Mouse (Mus musculus) urinary bladder, postnatal 4 days (tissue): ENCODE measurements around the gene Rai14.

ENCODE experiments used
- DNase-seq, 2 experiments: peaks; one replicate each; pipeline ENCODE4 v3.0.0; 2021 to 2022; ENCODE audit warnings: low spot score in 2 of 2

Rai14 gene

DNA sequence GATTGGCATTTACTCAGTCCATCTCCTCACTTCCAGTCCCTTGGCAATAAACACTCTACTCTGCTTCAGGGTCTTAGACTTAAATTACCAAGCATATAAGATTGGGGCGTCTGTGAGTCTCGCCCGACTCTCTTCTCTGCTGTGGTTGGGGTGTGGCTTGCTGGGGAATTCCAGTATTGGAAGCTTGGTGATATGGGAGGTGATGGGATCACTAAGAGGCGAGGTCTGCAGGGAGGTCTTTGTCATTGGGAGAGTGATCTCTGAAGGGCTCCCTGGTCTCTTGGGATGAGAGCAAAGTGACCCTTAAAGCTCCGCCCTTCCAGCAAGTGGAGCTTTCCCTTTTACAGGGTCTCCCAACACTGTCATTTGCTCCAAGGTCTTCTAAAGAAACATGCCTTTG is 23.5 kb downstream of the Rai14 start:
- no peak for DNase-seq

DNA sequence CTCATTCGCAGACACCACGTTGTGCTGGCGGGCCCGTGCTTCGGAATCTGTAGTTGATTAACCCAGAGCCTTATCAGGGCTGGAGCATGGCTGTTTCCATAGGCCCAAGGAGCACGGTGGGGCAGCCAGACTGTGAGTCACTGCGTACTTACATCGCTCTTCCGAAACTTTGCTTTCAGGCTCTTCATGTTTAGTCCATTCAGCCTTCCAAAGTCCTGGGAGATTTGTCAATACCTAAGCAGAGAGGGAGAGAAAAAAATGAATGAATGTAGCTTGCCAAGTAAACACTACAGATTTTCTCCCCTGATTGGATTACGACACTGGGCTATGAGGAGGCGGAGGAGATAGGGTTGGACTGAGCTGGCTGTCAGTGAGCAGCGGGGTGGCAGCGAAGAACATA is 24.2 kb downstream of the Rai14 start:
- no peak for DNase-seq

DNA sequence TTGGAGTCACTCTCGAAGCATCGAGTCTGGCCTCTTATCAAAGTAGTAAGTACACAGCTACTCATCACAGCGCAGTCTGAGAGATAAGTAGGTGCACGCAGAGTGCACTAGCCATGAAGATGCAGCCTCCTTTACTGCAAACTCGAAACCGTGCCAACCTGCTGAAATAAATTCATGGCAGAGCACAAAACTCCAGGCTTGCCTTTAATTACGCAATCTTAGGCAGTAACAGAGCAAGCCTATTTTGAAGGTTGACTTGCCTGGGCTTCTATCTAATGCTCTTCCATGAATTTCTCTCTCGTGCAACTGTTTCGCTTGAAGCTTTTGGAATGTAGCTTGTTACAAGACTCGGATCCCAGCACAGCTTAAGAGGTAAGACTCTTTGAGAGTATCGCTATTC is 25.1 kb downstream of the Rai14 start:
- no peak for DNase-seq

DNA sequence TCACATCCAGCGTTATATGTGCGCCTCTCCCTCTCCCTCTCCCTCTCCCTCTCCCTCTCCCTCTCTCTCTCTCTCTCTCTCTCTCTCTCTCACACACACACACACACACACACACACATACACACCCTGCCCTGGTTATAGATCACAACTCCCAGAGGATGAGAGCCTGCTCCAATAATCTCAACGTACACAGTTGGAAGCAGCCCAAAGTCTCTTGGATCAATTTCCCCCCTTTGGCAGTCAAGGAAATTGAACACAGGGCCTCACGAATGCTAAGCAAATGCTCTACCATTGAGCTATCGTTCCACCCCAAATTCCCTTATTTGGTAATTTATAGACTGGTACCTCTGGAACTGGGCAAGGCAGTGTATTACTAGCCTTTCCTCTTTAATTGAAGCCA is 25.7 kb downstream of the Rai14 start:
- no peak for DNase-seq

DNA sequence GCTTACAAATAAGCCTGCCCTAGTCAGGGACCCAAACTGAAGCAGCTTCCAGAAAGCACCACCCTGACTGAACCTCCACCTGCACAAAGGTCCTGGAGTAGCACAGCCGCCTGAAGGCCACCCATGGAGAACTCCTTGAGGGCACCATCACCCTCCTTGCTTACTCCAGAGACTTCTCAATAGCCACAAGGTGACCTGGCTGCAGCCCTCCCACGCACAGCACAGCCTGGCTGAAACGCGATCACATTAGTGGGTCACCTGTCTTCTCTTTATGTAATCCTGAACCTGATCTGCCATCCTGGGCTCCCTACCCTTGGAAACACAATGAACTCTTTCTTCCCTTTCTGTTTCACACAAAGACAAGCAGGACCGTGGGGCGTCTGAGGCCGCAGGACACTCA is 27.1 kb downstream of the Rai14 start:
- DNase-seq = no peak

DNA sequence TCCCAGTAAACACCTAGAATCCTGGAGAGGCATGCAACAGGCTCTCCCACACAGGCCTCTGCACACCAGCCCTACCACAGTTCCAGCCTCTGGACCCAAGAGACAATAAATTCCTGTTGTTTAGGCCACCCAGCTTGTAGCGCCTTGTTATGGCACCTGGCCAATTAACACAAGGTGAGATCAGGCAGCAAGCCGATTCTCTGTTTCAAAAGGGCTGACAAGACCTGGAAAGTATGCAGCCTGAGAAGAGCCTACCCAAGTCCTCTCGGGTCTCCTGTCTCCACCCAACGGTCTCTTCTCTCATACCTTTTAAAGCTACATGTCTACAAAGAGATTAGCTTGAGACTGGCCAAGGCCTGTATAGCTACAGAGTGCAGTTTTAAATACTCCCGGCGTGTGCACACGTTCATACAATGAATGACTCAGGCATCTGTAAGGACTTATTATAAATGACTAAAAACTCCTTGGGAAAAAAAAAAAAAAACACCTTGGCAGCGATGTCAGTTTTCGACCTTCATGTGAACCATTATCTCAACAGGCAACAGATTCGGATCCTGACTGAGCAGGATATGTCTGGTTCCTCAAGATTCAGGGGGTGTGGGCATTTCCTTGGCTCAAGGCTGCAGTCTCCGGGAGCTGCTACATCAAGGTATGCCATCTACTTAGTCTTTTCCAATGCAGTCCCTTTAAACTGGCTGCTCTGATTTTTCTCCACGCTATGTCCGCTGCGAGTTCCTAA is 28.6 kb downstream of the Rai14 start:
- no peak for DNase-seq

DNA sequence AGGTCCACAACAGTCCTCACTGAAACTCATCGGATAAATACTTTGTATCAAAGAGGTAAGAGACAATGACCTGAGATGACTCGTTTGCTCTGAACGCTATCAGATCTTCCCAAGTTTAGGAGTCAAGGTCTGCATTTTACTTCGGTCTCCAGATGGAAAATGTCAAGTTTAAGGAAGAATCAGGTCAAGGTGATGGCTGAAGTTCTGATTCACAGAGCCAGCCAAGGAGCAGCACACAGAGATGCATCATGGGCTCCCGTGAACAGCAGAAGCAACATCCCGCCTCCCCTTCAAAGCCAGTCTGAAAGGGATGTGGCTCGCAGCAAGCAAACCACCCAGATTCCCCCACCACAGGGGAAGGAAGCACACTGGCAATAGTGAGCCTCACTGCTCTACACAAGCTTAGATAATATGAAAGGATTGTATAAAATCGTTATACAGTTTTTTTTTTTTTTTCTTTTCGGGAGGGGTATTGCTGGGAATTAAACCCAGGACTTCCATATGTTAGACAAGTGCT is 30.7 kb downstream of the Rai14 start:
- no peak for DNase-seq

DNA sequence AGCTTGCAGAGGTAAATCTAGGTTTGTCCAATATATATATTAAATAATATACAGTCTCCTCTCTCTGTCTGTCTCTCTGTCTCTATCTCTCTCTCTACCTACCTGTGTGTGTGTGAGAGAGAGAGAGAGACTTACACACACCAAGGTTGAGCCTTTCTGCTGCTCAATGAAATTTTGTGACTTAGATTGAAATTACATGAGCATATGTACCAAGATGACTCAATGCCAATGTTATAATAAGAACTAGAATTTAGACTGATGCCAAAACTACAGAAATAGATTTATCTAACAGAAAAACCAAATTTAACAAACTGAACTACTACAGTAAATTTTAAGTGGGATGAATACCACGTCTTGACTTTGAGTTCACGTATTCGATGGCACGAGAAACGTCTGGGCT is 33.9 kb downstream of the Rai14 start:
- no peak for DNase-seq

DNA sequence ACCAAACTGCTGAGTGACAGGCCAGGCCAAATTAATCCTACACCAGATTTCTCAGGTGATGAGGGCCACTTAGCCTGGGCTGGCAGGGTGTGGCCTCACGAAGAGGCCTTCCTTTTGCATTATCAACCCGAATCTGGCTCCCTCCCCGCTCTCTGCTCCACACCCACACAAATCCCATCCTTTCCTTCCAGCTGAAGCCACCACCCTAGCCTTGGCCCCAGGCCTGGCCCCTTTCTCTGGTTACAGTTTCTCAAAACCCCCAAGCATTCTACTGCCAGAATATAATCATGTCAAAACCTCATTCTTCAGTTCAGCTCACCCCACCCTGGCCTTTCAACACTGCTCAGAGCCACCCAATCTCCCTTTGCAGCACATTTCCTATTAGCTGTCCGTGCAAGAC is 34.9 kb downstream of the Rai14 start:
- peak; percentile 57 to 61 for DNase-seq

DNA sequence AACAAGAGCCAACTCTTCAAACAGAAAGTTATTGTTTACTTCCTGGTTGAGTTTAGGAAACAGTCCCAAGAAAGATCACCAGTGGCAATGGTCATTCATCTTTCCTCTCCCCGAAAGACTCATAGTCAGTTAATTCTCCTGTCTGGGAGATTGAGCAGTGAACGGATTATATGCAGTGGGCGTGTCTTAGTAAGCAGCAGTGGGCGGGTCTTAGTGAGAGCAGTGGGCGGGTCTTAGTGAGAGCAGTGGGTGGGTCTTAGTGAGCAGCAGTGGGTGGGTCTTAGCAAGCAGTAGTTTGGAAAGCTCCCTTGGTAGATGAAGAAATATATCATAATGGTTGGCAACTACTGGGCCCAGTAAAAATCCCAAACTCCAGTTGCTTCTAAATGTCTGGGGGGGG is 38.6 kb downstream of the Rai14 start:
- peak in 1 of 2 experiments; percentile 52 for DNase-seq

DNA sequence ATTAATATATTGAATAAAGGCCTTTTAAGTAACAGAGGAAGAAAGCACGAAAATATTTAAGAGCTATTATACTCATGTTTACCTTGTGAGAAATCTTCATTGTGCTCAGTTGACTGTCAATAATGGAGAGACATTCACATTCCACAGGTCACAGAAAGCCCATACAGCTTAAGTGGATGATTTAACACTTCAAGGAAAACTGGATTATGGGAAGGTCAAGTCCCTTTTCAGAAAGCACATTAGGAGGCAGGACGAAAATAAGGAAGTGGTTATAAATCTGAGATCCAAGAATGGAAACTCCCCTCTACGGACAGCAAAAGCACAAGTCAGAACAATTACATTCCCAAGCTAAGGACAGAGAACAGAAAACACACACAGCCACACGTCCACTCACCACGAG is 41.5 kb downstream of the Rai14 start:
- no peak for DNase-seq

DNA sequence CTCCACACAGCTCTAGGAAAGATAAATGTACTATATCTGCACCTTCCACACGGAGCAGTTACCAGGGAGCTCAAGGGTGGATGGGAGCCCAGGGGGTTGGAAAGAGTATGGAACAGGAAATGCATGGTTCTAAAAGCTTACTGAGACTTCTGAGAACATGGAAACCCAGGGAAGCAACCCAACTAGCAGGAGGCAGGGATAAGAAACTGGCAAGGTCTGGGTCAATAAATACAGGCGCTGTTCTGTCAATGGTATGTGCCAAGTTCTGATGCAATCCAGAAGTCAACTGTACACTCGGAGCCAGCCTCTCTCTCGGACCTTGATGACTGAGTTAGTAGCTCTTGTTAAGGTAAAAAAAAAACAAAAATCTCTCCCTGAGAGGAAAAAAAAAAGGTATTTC is 42.6 kb downstream of the Rai14 start:
- DNase-seq = no peak

DNA sequence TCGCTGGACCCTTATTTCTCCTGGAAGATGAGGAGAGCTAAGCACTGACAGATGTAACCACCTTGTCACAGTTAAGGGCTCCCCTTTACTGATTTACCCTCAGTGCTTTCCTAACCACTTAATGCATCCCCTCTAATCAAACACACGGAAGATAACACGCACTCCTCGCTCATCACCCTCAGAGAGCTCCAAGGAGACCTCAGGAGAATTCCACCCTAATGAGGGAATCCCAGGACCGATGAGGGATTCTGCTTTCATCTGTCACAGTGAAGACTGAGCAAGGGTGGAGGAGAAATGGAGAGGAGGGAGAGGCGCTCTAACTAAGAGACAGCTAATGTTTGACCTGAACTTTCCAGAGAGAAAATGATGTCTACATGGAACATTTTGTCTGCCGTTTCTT is 44.3 kb downstream of the Rai14 start:
- no peak for DNase-seq

DNA sequence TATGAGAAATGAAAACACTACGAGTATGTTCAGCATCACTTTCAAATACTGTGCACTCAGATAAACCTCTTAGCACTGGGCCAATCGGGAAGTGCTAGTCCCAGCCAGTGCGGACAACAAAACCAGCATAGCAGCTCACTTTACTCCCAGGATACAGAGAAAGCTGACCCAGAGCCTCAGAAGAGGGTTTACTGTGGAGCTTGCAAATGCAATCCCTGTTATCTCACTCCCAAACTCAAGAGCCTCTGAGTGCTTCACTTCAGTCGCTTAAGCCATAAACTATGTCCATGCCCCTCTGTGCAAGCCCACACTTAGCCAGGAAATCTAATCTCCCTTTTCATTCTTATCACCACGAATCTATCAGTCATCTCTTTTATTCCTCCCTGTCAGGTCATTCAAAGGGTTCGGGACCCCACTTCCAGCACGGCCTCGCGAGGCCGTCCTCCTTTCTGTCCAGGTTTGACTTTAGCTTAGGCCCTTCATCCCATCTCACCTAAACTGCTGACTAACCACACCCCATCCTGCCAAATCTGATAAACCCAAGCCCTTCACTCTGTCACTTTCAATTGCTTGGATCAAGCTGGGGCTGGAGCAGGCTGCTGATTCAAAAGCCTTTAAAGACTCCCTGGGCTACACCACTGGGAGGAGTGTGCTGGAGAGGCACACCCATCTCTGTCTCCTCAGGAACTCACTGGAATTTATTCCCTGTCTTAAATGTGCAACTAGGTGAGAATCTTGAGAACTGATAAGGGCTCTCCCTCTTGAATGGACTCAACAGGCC is 46.1 kb downstream of the Rai14 start:
- DNase-seq = peak in 1 of 2 experiments; percentile 9

DNA sequence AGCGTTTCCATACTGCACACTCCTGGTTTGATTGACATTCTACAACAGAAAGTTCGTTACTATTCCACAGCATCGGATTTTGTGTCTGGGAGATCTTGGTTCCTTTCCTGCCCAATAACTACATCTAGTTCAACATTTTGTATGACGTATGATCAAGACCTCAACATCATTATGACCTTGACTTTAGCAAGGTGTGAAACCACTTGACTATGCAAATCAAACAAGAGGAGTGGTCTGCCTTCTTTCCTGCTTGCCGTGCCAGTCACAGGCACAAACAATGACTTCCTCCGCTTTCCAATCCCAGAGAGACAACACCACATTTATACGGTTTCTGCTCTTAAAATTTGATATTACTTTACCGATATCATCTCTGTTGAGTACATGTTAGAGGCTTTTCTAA is 48.6 kb downstream of the Rai14 start:
- DNase-seq = no peak

DNA sequence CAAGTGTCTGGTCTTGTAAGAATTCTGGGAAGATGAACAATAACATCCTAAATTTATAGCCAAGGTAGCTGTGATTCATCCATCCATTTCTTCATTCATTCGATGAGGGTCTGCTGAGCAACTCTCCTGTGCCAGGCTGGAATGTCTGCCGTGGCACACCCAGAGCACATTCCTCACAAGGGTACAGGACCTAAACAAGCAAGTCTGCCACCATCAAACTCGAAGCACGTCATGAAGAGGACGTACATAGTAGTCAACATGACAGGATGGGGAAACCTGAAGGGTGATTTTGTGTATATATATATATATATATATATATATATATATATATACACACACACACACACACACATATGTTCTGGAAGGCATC is 49.9 kb downstream of the Rai14 start:
- no peak for DNase-seq

DNA sequence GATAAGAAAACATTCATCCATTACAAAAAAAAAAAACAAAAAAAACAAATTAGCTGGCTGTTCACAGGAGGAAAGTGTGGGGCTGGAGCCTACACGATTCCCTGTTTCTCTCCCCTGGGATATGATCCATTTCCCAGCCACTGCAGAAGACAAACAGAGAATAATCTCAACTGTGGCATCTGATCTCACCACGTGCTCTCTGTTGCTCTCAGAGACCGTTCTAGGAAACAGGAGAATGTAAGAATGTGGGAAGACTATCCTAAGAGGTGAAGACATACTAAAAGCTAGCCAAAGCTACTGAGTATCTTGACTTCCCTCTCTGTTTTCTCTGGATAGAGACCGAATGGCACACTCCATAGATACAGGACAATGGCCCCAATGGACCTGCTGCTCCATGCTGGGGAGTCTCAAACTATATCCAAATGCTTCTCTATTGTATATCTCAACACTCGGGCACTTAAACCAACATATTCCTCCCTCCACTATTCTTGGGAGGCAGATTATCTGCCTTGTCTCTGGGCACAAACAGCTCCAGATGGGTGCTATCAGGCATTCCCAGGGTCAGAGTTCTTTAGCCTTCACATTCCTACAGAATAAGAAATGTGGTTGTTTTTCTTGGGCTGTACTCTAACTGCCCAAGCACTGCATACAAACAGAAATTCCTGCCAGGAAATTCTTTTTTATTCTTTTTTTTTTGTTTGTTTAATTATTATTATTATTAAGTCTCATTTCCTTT is 50.5 kb downstream of the Rai14 start:
- DNase-seq = no peak

DNA sequence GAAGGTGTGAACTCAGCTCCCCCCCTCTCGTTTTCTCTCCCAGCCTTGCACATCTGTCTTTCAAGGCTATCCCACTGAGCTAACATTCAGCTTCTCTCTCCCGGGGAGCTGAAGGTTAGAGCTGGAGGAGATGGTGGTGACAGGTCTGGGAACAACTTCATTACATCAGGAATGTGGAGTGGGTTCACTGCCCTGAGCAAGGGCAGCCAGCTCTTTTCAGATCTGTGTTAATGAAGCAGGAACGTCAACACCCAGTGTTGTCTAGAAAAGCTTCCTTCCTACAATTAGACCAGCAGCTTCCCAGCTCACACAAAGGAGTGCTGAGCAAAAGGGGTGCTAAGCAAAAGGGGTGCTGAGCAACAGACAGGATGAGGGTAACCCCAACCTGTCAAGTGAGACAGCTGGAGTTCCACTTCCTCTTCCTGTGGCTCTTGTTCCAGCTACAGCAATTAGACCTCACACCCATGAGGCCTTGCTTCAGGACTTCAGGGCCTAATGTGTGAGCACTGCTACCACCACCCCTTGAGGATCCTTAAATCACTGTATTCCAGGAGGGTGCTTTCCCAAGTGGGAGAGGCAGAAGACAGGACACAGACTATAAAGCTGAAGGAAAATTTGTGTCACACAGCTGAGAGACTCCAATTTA is 52.3 kb downstream of the Rai14 start:
- peak in 1 of 2 experiments; percentile 38 for DNase-seq

DNA sequence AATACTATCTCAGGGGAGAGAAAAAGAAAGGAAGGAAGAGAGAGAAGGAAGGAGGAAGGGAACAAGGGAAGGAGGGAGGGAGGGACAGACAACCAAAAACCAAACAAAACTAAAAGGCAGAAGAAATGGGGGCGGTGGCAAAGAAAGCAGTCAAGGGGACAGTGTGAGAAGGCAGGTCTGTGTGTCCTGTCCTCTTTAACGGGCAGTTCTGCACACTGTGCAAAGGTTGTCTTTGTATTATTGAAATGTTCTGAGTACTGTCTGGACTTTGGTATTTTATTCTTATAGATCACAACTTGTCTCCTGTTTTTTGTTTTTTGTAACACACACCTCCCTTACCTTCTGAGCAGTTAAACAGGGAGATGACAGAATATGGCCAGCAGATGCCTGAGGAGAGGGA is 55.6 kb downstream of the Rai14 start:
- DNase-seq = peak in 1 of 2 experiments; percentile 12

DNA sequence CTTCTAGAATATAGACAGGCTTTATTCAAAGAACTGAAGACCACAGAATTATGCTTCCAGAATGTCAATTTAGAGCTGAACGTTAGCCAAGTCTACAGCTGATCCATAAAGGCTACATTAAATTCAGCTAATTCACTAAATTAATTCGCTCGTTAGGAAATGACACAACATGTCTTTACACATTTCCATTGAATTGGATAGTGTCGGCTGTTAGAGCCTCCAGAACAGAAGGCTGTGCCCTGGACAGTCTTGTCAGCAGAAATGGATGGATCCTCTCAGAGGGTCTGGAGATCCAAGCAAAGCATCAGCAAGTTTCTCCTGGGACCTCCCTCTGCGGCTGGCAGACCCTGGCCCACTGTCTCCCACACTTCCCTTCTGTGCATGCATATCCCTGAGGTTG is 58.3 kb downstream of the Rai14 start:
- no peak for DNase-seq

DNA sequence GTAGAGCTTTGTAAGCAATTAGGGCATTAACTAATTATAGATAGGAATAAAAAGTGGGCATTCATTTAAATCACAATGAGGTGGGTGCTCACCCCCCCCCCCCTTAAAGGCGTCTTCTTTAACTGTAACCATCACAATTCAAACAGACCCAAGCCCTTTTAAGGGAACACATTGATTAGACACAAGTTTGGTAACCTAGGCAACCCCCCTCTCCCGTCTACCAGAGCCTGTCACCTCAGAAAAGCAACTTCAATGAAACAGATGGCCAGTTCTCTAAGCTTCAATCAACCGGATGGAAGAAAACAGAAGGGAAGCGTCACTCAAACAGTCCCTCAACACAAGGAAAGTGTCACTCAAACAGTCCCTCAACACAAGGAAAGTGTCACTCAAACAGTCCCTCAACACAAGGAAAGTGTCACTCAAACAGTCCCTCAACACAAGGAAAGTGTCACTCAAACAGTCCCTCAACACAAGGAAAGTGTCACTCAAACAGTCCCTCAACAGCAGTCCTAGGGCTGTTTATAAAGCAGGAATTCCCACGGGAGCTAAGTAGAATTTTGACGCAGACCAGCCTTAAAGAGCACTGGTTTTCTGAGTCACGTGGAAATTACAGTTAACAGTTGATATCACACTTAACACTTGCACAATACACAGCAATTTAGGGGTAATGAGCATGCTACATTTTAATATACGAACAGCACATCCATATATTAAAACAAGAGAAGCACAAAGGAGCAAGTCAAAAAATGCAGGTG is 59.1 kb downstream of the Rai14 start:
- no peak for DNase-seq
